Mouse (Mus musculus) CH12.LX (cell line): ENCODE data around the gene Btbd2. TPM values are rescaled to one million over a fixed set of nuclear protein-coding genes. Genes with fewer than 3 reads are reported as not detected.

ENCODE experiments used
- DNase-seq: peaks from one replicate; pipeline ENCODE4 v3.0.0-alpha.2; 2013; ENCODE audit errors: extremely low read depth
- H3K27ac ChIP-seq: 2 replicates; pipeline ENCODE4 v1.5.1; 2012; ENCODE audit warnings: low read depth, mild to moderate bottlenecking, control low read depth, moderate library complexity; ENCODE audit not compliant: insufficient read depth
- H3K27me3 ChIP-seq: replicated peaks from 2 replicates; pipeline ENCODE3; 2012; ENCODE audit warnings: inconsistent platforms
- H3K36me3 ChIP-seq, 2 experiments: replicated peaks in 1 of 2; 2 replicates each; pipeline versions ENCODE3 to v1.6.1; 2012; ENCODE audit warnings: inconsistent platforms in 1 of 2, low read length in 1 of 2, mild to moderate bottlenecking in 1 of 2, mixed read lengths in 1 of 2, moderate library complexity in 1 of 2; ENCODE audit not compliant: control insufficient read depth in 1 of 2, insufficient read depth in 1 of 2
- H3K4me1 ChIP-seq, 2 experiments: 2 replicates each; pipeline ENCODE4 v1.6.1; 2012; ENCODE audit warnings: inconsistent platforms in 1 of 2, moderate library complexity in 1 of 2; ENCODE audit not compliant: insufficient read depth in 2 of 2, control insufficient read depth in 1 of 2
- H3K4me2 ChIP-seq: 2 replicates; pipeline ENCODE4 v1.6.1; 2012; ENCODE audit warnings: low read depth, mild to moderate bottlenecking, control low read depth; ENCODE audit not compliant: poor library complexity, insufficient read depth, severe bottlenecking
- H3K4me3 ChIP-seq, 3 experiments: fragments of 150-350 bp in 1 of 3; sonication (generic) in 1 of 3; replicated peaks in 1 of 3; 2 replicates each; pipeline versions ENCODE3 to v1.5.1; 2011 to 2012; ENCODE audit warnings: low read depth in 2 of 3, low read length in 2 of 3, mild to moderate bottlenecking in 2 of 3, moderate library complexity in 2 of 3, control low read depth in 1 of 3, improper control_type of control experiment in 1 of 3, inconsistent platforms in 1 of 3, mixed read lengths in 1 of 3; ENCODE audit not compliant: poor library complexity in 1 of 3
- H3K79me2 ChIP-seq: replicated peaks from 2 replicates; pipeline ENCODE4 v1.6.1; 2012; ENCODE audit warnings: mild to moderate bottlenecking, moderate library complexity; ENCODE audit not compliant: control insufficient read depth, poor library complexity, insufficient read depth, severe bottlenecking; ENCODE audit errors: extremely low read depth
- H3K9ac ChIP-seq: 2 replicates; pipeline ENCODE4 v1.6.1; 2012; ENCODE audit warnings: low read depth, mild to moderate bottlenecking, control low read depth, moderate library complexity; ENCODE audit not compliant: insufficient read depth
- H3K9me3 ChIP-seq: replicated peaks from 2 replicates; pipeline ENCODE3; 2012; ENCODE audit warnings: low read length, inconsistent platforms, mixed read lengths
- BHLHE40 ChIP-seq: IDR thresholded peaks from 2 replicates; pipeline ENCODE4 v1.6.1; 2011; ENCODE audit warnings: mild to moderate bottlenecking, low read depth, low read length, improper control_type of control experiment
- CHD1 ChIP-seq: IDR thresholded peaks from 2 replicates; pipeline ENCODE4 v1.6.1; 2012; ENCODE audit warnings: low read depth, low read length, improper control_type of control experiment, inconsistent platforms
- CHD2 ChIP-seq: IDR thresholded peaks from 2 replicates; pipeline ENCODE4 v1.6.1; 2011; ENCODE audit warnings: low read length, improper control_type of control experiment
- CTCF ChIP-seq, 2 experiments: IDR thresholded peaks in 1 of 2; conservative IDR thresholded peaks in 1 of 2; 2 replicates each; pipeline ENCODE4 v1.5.1; 2011 to 2012; ENCODE audit warnings: low read depth in 2 of 2, low read length in 2 of 2, improper control_type of control experiment in 1 of 2, inconsistent platforms in 1 of 2, mild to moderate bottlenecking in 1 of 2, moderate library complexity in 1 of 2
- E2F4 ChIP-seq: IDR thresholded peaks from 2 replicates; pipeline ENCODE4 v1.6.1; 2011; ENCODE audit warnings: low read depth, low read length, improper control_type of control experiment; ENCODE audit not compliant: insufficient replicate concordance
- ELF1 ChIP-seq: IDR thresholded peaks from 2 replicates; pipeline ENCODE4 v1.6.1; 2014; ENCODE audit warnings: low read depth, mild to moderate bottlenecking, inconsistent platforms, low read length, improper control_type of control experiment
- EP300 ChIP-seq: IDR thresholded peaks from 2 replicates; pipeline ENCODE4 v1.6.1; 2011; ENCODE audit warnings: low read length, improper control_type of control experiment
- ETS1 ChIP-seq: conservative IDR thresholded peaks from 2 replicates; pipeline ENCODE4 v1.6.1; 2012; ENCODE audit warnings: low read depth, mild to moderate bottlenecking, inconsistent platforms, low read length, improper control_type of control experiment, moderate library complexity
- GABPA ChIP-seq: IDR thresholded peaks from 2 replicates; pipeline ENCODE4 v1.6.1; 2012; ENCODE audit warnings: low read depth, low read length, improper control_type of control experiment, inconsistent platforms; ENCODE audit not compliant: insufficient replicate concordance
- HCFC1 ChIP-seq: IDR thresholded peaks from 2 replicates; pipeline ENCODE4 v1.6.1; 2012; ENCODE audit warnings: low read depth, mild to moderate bottlenecking, inconsistent platforms, low read length, improper control_type of control experiment
- IRF4 ChIP-seq: IDR thresholded peaks from 2 replicates; pipeline ENCODE4 v1.6.1; 2014; ENCODE audit warnings: low read depth, mild to moderate bottlenecking, inconsistent platforms, low read length, improper control_type of control experiment
- JUN ChIP-seq: IDR thresholded peaks from 2 replicates; pipeline ENCODE4 v1.6.1; 2011; ENCODE audit warnings: low read depth, mild to moderate bottlenecking, low read length, improper control_type of control experiment, moderate library complexity; ENCODE audit not compliant: insufficient read depth
- JUND ChIP-seq: conservative IDR thresholded peaks from 2 replicates; pipeline ENCODE4 v1.6.1; 2011; ENCODE audit warnings: low read depth, low read length, improper control_type of control experiment
- KAT2A ChIP-seq: IDR thresholded peaks from 2 replicates; pipeline ENCODE4 v1.6.1; 2012; ENCODE audit warnings: low read length, improper control_type of control experiment, inconsistent platforms; ENCODE audit not compliant: insufficient replicate concordance
- MAFK ChIP-seq: IDR thresholded peaks from 2 replicates; pipeline ENCODE4 v1.6.1; 2011; ENCODE audit warnings: low read length, improper control_type of control experiment; ENCODE audit not compliant: insufficient replicate concordance
- MAX ChIP-seq: IDR thresholded peaks from 2 replicates; pipeline ENCODE4 v1.6.1; 2011; ENCODE audit warnings: low read length, improper control_type of control experiment
- MAZ ChIP-seq: IDR thresholded peaks from 2 replicates; pipeline ENCODE4 v1.6.1; 2012; ENCODE audit warnings: low read depth, mild to moderate bottlenecking, inconsistent platforms, low read length, improper control_type of control experiment, moderate library complexity
- MEF2A ChIP-seq: IDR thresholded peaks from 2 replicates; pipeline ENCODE4 v1.6.1; 2014; ENCODE audit warnings: low read depth, mild to moderate bottlenecking, inconsistent platforms, low read length, improper control_type of control experiment, borderline replicate concordance
- MXI1 ChIP-seq: IDR thresholded peaks from 2 replicates; pipeline ENCODE4 v1.6.1; 2011; ENCODE audit warnings: mild to moderate bottlenecking, low read depth, low read length, improper control_type of control experiment
- MYC ChIP-seq: IDR thresholded peaks from 2 replicates; pipeline ENCODE4 v1.6.1; 2011; ENCODE audit warnings: low read depth, mild to moderate bottlenecking, improper control_type of control experiment, low read length
- NELFE ChIP-seq: IDR thresholded peaks from 2 replicates; pipeline ENCODE4 v1.6.1; 2011; ENCODE audit warnings: low read depth, low read length, improper control_type of control experiment
- NRF1 ChIP-seq: IDR thresholded peaks from 2 replicates; pipeline ENCODE4 v1.6.1; 2014; ENCODE audit warnings: low read depth, mild to moderate bottlenecking, inconsistent platforms, low read length, improper control_type of control experiment, moderate library complexity
- PAX5 ChIP-seq: IDR thresholded peaks from 2 replicates; pipeline ENCODE4 v1.6.1; 2012; ENCODE audit warnings: low read length, inconsistent platforms, mixed read lengths
- POLR2A ChIP-seq: IDR thresholded peaks from 2 replicates; pipeline ENCODE4 v1.6.1; 2011; ENCODE audit warnings: low read depth, mild to moderate bottlenecking, improper control_type of control experiment, low read length
- POLR2AphosphoS2 ChIP-seq: IDR thresholded peaks from 2 replicates; pipeline ENCODE4 v1.6.1; 2011; ENCODE audit warnings: low read depth, low read length, improper control_type of control experiment
- RAD21 ChIP-seq: IDR thresholded peaks from 2 replicates; pipeline ENCODE4 v1.6.1; 2011; ENCODE audit warnings: low read depth, mild to moderate bottlenecking, low read length, improper control_type of control experiment, moderate library complexity
- RCOR1 ChIP-seq: conservative IDR thresholded peaks from 2 replicates; pipeline ENCODE4 v1.6.1; 2012; ENCODE audit warnings: low read depth, mild to moderate bottlenecking, inconsistent platforms, low read length, improper control_type of control experiment
- SIN3A ChIP-seq: IDR thresholded peaks from 2 replicates; pipeline ENCODE4 v1.6.1; 2012; ENCODE audit warnings: low read length, improper control_type of control experiment, inconsistent platforms
- SMC3 ChIP-seq: IDR thresholded peaks from 2 replicates; pipeline ENCODE4 v1.6.1; 2011; ENCODE audit warnings: low read depth, low read length, improper control_type of control experiment
- TBP ChIP-seq: conservative IDR thresholded peaks from 2 replicates; pipeline ENCODE4 v1.6.1; 2011; ENCODE audit warnings: low read depth, low read length, improper control_type of control experiment
- TCF12 ChIP-seq: IDR thresholded peaks from 2 replicates; pipeline ENCODE4 v1.6.1; 2014; ENCODE audit warnings: low read depth, mild to moderate bottlenecking, inconsistent platforms, low read length, improper control_type of control experiment
- UBTF ChIP-seq: IDR thresholded peaks from 2 replicates; pipeline ENCODE4 v1.6.1; 2012; ENCODE audit warnings: low read depth, mild to moderate bottlenecking, inconsistent platforms, low read length, improper control_type of control experiment, moderate library complexity
- USF1 ChIP-seq: IDR thresholded peaks from 2 replicates; pipeline ENCODE4 v1.6.1; 2014; ENCODE audit warnings: low read depth, mild to moderate bottlenecking, inconsistent platforms, low read length, improper control_type of control experiment
- USF2 ChIP-seq: conservative IDR thresholded peaks from 2 replicates; pipeline ENCODE4 v1.6.1; 2011; ENCODE audit warnings: low read depth, low read length, improper control_type of control experiment
- ZC3H11A ChIP-seq: IDR thresholded peaks from 2 replicates; pipeline ENCODE4 v1.6.1; 2012; ENCODE audit warnings: low read depth, mild to moderate bottlenecking, inconsistent platforms, low read length, improper control_type of control experiment
- ZKSCAN1 ChIP-seq: IDR thresholded peaks from 2 replicates; pipeline ENCODE4 v1.6.1; 2012; ENCODE audit warnings: low read depth, inconsistent platforms, low read length, improper control_type of control experiment, borderline replicate concordance
- ZMIZ1 ChIP-seq: IDR thresholded peaks from 2 replicates; pipeline ENCODE4 v1.6.1; 2012; ENCODE audit warnings: low read depth, mild to moderate bottlenecking, inconsistent platforms, low read length, improper control_type of control experiment
- ZNF384 ChIP-seq: IDR thresholded peaks from 2 replicates; pipeline ENCODE4 v1.6.1; 2012; ENCODE audit warnings: low read depth, low read length, improper control_type of control experiment, inconsistent platforms
- dilution Hi-C: fragments of 300-500 bp; cut with MboI; formaldehyde crosslinking; loops from 2 replicates; pipeline ENCODE4 v1.14.3; 2020; ENCODE audit warnings: low sequenced_read_pairs; ENCODE audit not compliant: extremely low pct_unique_long_range_greater_than_20kb, extremely low pct_ligation_motif_present
- in situ Hi-C: fragments of 300-500 bp; cut with MboI; formaldehyde crosslinking; loops from 3 replicates; pipeline ENCODE4 v1.14.3; 2019; ENCODE audit warnings: low sequenced_read_pairs, low pct_ligation_motif_present, low pct_unique_long_range_greater_than_20kb, mixed read lengths
- polyA plus RNA-seq: library from polyadenylated mRNA; unstranded; fragments of >175 nt; gene quantifications from 2 replicates; pipeline ENCODE4 v1.2.1, GENCODE M21; 2012; ENCODE audit warnings: low read depth; ENCODE audit not compliant: insufficient read length
- total RNA-seq, 2 experiments: library from RNA; depleted of rRNA; stranded (reverse); fragments of 300-350 nt in 1 of 2; fragments of >200 nt in 1 of 2; gene quantifications; 2 replicates each; pipeline ENCODE4 v1.2.3; 2012 to 2014

Gene Btbd2
- total and polyA plus RNA-seq, 3 experiments, result 11.1 to 26.2 (median 19.4) TPM

GRCm38 (mm10) chr10:80694159-80694938 lies 37.5 kb upstream of the Btbd2 start:
- Histone ChIP-seq H3K27me3 (no peaks in the 10 kb centered on the region), H3K4me3 (peak overlapping the region in 2 of 3 experiments; percentile 21 to 56), H3K27ac (peak overlapping the region; percentile 100), H3K4me2 (peak overlapping the region; percentile 91), H3K36me3 (peaks cover 20 to 47% of the 10 kb centered on the region in 2 experiments), H3K9ac (peak overlapping the region; percentile 61), H3K9me3 (no peaks in the 10 kb centered on the region), H3K79me2 (peaks cover 22% of the 10 kb centered on the region), H3K4me1 (peaks cover 53 to 95% of the 10 kb centered on the region in 2 experiments)
- no peak for TF ChIP-seq ZNF384
- peak; percentile 69; the same call in 1 of the 2 replicates for TF ChIP-seq CHD1
- no peak for TF ChIP-seq TBP
- no peak for TF ChIP-seq NELFE
- no peak for TF ChIP-seq ZC3H11A
- TF ChIP-seq MAFK, result no peak
- no peak for TF ChIP-seq RAD21
- TF ChIP-seq IRF4, result peak; percentile 36; the same call in 1 of the 2 replicates
- 0 out of 2 replicates have a peak, but pooled peaks have one; percentile 28 for TF ChIP-seq KAT2A
- peak; percentile 75 for TF ChIP-seq BHLHE40
- TF ChIP-seq RCOR1, result no peak
- TF ChIP-seq MXI1, result peak; percentile 47; the same call in 1 of the 2 replicates
- peak; percentile 52 for TF ChIP-seq POLR2A
- no peak for TF ChIP-seq SMC3
- 0 out of 2 replicates have a peak, but pooled peaks have one; percentile 8 for TF ChIP-seq CHD2
- peak; percentile 86; the same call in 1 of the 2 replicates for TF ChIP-seq TCF12
- TF ChIP-seq NRF1, result 0 out of 2 replicates have a peak, but pooled peaks have one; percentile 11
- TF ChIP-seq PAX5, result no peak
- no peak for TF ChIP-seq UBTF
- no peak for TF ChIP-seq JUND
- TF ChIP-seq EP300, result peak; percentile 55
- TF ChIP-seq SIN3A, result peak; percentile 88
- TF ChIP-seq MEF2A, result peak; percentile 34; the same call in 1 of the 2 replicates
- no peak for TF ChIP-seq POLR2AphosphoS2
- TF ChIP-seq ELF1, result peak; percentile 53; the same call in 1 of the 2 replicates
- TF ChIP-seq ZKSCAN1, result no peak
- 0 out of 2 replicates have a peak, but pooled peaks have one; percentile 53 for TF ChIP-seq MAX
- TF ChIP-seq CTCF (conservative IDR thresholded peaks at IDR 0.05 in 1 of 2, IDR thresholded peaks at IDR 0.05 in 1 of 2; ENCODE audit: low read depth in 2 of 2, low read length in 2 of 2), result no peak
- TF ChIP-seq MYC, result no peak
- TF ChIP-seq USF2, result no peak
- no peak for TF ChIP-seq E2F4
- peak; percentile 12; the same call in 1 of the 2 replicates for TF ChIP-seq ZMIZ1
- no peak for TF ChIP-seq USF1
- TF ChIP-seq JUN, result no peak
- peak; percentile 98 for TF ChIP-seq ETS1
- no peak for TF ChIP-seq GABPA
- TF ChIP-seq HCFC1, result no peak
- TF ChIP-seq MAZ, result no peak
- DNase-seq, result no peak
- in situ Hi-C loops (loop anchor here (25.0 kb wide), 1 partner anchor 257 kb away; the partner anchor contains the start of gene Tcf3), dilution Hi-C loops (no loop called here)
